Mouse (Mus musculus) limb, embryonic 12.5 days (tissue): Measurements from ENCODE around the gene Rnf220. TPM values are rescaled to one million over a fixed set of nuclear protein-coding genes. Genes with fewer than 3 reads are reported as not detected.

ENCODE experiments used
- ATAC-seq: fragments of 200-750 bp; cut with Nextera tagmentation; 2 replicates; pipeline ENCODE4 v1.8.0; 2017; ENCODE audit warnings: low read depth, moderate TSS enrichment; ENCODE audit not compliant: insufficient number of reproducible peaks, insufficient read depth, low FRiP score, low TSS enrichment
- H3K27ac ChIP-seq: fragments of 300-500 bp; sonication (generic); 2 replicates; pipeline ENCODE4 v1.5.1; 2016; ENCODE audit warnings: mild to moderate bottlenecking, moderate library complexity
- H3K27me3 ChIP-seq: fragments of 300-500 bp; sonication (generic); 2 replicates; pipeline ENCODE4 v1.6.1; 2016; ENCODE audit warnings: mild to moderate bottlenecking, moderate library complexity
- H3K36me3 ChIP-seq: fragments of 300-500 bp; sonication (generic); 2 replicates; pipeline ENCODE4 v1.6.1; 2016; ENCODE audit warnings: mild to moderate bottlenecking, moderate library complexity
- H3K4me1 ChIP-seq: fragments of 300-500 bp; sonication (generic); replicated peaks from 2 replicates; pipeline ENCODE4 v1.6.1; 2016
- H3K4me2 ChIP-seq: fragments of 300-500 bp; sonication (generic); 2 replicates; pipeline ENCODE4 v1.6.1; 2016; ENCODE audit warnings: mild to moderate bottlenecking, moderate library complexity
- H3K4me3 ChIP-seq: fragments of 300-500 bp; sonication (generic); replicated peaks from 2 replicates; pipeline ENCODE4 v1.5.1; 2016; ENCODE audit warnings: mild to moderate bottlenecking
- H3K9ac ChIP-seq: fragments of 300-500 bp; sonication (generic); replicated peaks from 2 replicates; pipeline ENCODE4 v1.6.1; 2016; ENCODE audit warnings: mild to moderate bottlenecking, moderate library complexity
- H3K9me3 ChIP-seq: fragments of 300-500 bp; sonication (generic); 2 replicates; pipeline ENCODE4 v1.6.1; 2016; ENCODE audit warnings: mild to moderate bottlenecking, moderate library complexity
- WGBS: fragments of 180-500 bp; shearing (Covaris S2); methylation state at CpG from one replicate; pipeline ENCODE4 v1.1.7; 2016; 5-methylcytosine and 5-hydroxymethylcytosine counted together
- polyA plus RNA-seq: library from polyadenylated mRNA; unstranded; fragments of >200 nt; fragmentation: Nextera tagmentation; extraction: Ambion mirVana; gene quantifications from 2 replicates; pipeline ENCODE4 v1.2.1, GENCODE M21; 2016

Gene Rnf220
- polyA plus RNA-seq, 1 experiment from 2014 or later = 119 TPM

DNA sequence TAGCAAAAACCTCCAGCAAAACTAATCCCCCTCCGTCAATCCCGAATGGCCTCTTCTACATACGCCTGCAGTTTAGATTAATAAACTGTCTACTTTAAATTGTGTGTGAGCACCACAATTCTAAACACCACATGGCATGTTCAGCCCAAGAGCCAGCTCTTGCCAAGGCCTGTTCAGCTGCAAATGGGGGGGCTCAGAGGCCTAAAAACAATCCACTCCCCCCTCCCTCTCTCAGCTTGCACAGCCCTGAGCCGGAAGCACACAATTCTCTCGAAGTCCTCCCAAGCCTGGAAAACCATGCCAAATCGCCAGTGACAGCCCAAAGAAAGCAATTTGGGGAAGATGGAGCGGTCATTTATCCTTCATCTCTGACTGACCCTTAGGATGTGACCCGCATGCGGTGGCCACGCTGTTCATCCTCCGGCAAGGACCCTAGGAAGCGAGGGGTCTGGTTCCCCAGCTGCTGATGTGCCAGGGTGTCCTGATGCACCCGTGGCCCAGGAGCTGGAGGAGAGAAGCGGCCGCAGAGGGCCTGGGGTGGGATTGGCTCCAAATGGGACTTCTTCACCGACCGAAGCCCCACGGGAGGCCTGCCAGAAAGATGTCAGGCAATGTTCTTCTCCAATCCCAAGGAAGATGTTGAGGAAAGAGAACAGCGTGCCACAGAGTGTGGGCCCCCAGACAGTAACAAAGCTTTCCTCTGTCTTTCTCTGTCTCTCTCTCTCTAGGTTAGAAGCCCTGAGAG, 199.8 kb downstream of the Rnf220 start:
- peaks cover 39% of the 10 kb centered on the region for H3K27me3 ChIP-seq

GRCm38 (mm10) chr4:117291696-117292095, 205.2 kb downstream of the Rnf220 start:
- Histone ChIP-seq H3K4me2 (no peak overlapping the region), H3K4me1 (peaks cover 18% of the 10 kb centered on the region; the same call in 1 of the 2 replicates), H3K9me3 (no peaks in the 10 kb centered on the region), H3K36me3 (peaks cover 21% of the 10 kb centered on the region), H3K27ac (no peak overlapping the region), H3K9ac (no peak overlapping the region), H3K27me3 (peaks cover 4% of the 10 kb centered on the region; the same call in 1 of the 2 replicates), H3K4me3 (no peak overlapping the region)
- 87% methylated on average over 2 of the region's 2 CpGs for WGBS
- ATAC-seq = no peak

More for the DNA sequence above, 199.8 kb downstream of the Rnf220 start:
- ATAC-seq = no peak
- H3K4me1 ChIP-seq = peaks cover 4% of the 10 kb centered on the region; the same call in 1 of the 2 replicates
- no peaks in the 10 kb centered on the region for H3K9me3 ChIP-seq
- H3K4me2 ChIP-seq = no peak overlapping the region
- WGBS = 73% methylated on average over 19 of the region's 19 CpGs
- no peak overlapping the region for H3K4me3 ChIP-seq
- peaks cover 5% of the 10 kb centered on the region; the same call in 1 of the 2 replicates for H3K36me3 ChIP-seq
- no peak overlapping the region for H3K27ac ChIP-seq
- no peak overlapping the region for H3K9ac ChIP-seq

DNA sequence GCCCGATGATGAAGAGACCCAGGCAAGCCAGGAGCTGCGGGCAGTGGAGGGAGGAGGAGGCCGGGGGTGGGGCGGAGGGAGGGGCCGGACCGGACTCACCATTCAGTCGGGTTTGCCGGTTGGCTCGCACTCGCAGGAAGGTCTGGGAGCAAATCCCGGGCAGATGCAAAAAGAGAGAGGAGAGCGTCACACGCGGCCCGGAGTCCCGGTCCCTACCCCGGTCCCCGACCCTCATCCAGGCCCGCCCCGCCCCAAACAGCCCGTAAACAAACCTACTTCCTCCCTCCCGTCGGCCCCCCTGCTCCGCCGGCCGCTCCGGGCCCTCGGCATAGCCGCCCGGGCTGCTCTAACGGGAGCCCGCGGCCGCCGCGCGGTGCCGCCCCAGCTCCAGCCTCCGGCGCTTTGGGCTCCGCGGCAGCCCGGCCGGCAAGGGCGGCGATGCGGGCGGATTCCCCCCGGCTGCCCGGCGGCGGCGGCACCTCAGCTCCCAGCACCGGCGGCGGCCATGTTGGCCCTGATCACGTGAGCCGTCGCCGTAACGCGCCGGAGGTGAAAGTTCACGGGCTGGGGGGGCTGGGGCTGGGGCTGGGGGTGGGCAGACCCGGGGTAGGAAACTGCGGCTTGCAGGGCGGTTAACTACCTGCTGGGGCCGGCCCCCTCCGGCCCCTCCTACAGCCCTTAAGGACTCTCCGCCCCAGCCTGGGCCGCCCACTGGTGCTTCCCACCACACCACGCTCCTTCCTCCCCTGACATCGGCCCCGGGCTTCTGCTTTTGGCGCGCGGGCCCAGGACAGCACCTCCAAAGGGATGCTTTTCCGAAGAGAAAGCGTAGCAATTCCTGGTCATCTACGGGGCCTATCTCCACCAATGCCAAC, 207.7 kb downstream of the Rnf220 start:
- ATAC-seq = peak; percentile 91
- Histone ChIP-seq H3K4me2 (peak overlapping the region; percentile 77), H3K27ac (peak overlapping the region; percentile 98), H3K27me3 (no peaks in the 10 kb centered on the region; the same call in 1 of the 2 replicates), H3K9me3 (no peaks in the 10 kb centered on the region), H3K36me3 (peaks cover 42% of the 10 kb centered on the region), H3K9ac (peak overlapping the region; percentile 77), H3K4me1 (peaks cover 31% of the 10 kb centered on the region), H3K4me3 (peak overlapping the region; percentile 78)
- under 1% methylated on average over 72 of the region's 80 CpGs for WGBS

- Histone ChIP-seq H3K4me1 (peaks cover 38% of the 10 kb centered on the region), H3K36me3 (peaks cover 49% of the 10 kb centered on the region)
- ATAC-seq = no peak
Measured at GRCm38 (mm10) chr4:117288277-117288926, 208.4 kb downstream of the Rnf220 start.

DNA sequence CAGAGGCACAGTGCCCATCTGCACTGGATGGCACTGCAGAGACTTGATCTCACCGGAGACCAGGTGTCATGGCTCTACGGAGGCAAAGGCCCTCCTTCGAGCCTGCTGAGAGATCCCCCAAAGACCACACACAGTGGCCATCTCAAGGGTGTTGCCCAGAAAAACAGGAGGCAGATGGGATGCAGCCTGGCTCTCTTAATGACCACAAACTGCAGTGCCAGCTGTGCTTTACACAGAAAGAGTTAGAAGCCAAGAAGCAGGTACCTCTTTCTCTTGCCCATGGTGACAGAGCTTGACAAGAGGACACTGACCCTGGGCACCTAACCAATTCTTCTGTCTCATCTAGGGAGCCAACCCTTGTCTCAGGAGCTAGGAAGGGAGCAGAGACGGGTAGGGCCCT, 212.5 kb downstream of the Rnf220 start:
- peaks cover 90% of the 10 kb centered on the region for H3K36me3 ChIP-seq
- H3K9me3 ChIP-seq = no peaks in the 10 kb centered on the region
- WGBS = 37% methylated on average over 4 of the region's 4 CpGs
- no peak overlapping the region for H3K4me2 ChIP-seq
- no peak overlapping the region for H3K4me3 ChIP-seq
- peak overlapping the region; percentile 37; the same call in 1 of the 2 replicates for H3K9ac ChIP-seq
- 0 out of 2 replicates have a peak overlapping the region, but pooled peaks have one; percentile 35 for H3K27ac ChIP-seq
- no peaks in the 10 kb centered on the region; the same call in 1 of the 2 replicates for H3K27me3 ChIP-seq
- ATAC-seq = no peak
- H3K4me1 ChIP-seq = peaks cover 62% of the 10 kb centered on the region

More at GRCm38 (mm10) chr4:117288277-117288926, 208.4 kb downstream of the Rnf220 start:
- H3K27me3 ChIP-seq = no peaks in the 10 kb centered on the region; the same call in 1 of the 2 replicates
- H3K27ac ChIP-seq = peak overlapping the region; percentile 98
- H3K9ac ChIP-seq = peak overlapping the region; percentile 77
- peak overlapping the region; percentile 78 for H3K4me3 ChIP-seq
- H3K9me3 ChIP-seq = no peaks in the 10 kb centered on the region
- H3K4me2 ChIP-seq = peak overlapping the region; percentile 77
- 28% methylated on average over 25 of the region's 25 CpGs for WGBS

GRCm38 (mm10) chr4:117283271-117284191, 213.3 kb downstream of the Rnf220 start:
- H3K27me3 ChIP-seq = no peaks in the 10 kb centered on the region; the same call in 1 of the 2 replicates
- H3K4me2 ChIP-seq = no peak overlapping the region
- H3K9me3 ChIP-seq = no peaks in the 10 kb centered on the region
- ATAC-seq = no peak
- peaks cover 98% of the 10 kb centered on the region for H3K36me3 ChIP-seq
- peak overlapping the region; percentile 37; the same call in 1 of the 2 replicates for H3K9ac ChIP-seq
- H3K4me1 ChIP-seq = peaks cover 62% of the 10 kb centered on the region
- no peak overlapping the region for H3K4me3 ChIP-seq
- H3K27ac ChIP-seq = 0 out of 2 replicates have a peak overlapping the region, but pooled peaks have one; percentile 35
- 18% methylated on average over 22 of the region's 22 CpGs for WGBS

- Histone ChIP-seq H3K9me3 (no peaks in the 10 kb centered on the region), H3K4me1 (peaks cover 49% of the 10 kb centered on the region), H3K4me2 (no peak overlapping the region), H3K9ac (no peak overlapping the region; the same call in 1 of the 2 replicates), H3K4me3 (no peak overlapping the region), H3K27me3 (no peaks in the 10 kb centered on the region; the same call in 1 of the 2 replicates), H3K27ac (0 out of 2 replicates have a peak overlapping the region, but pooled peaks have one; percentile 37), H3K36me3 (peaks cover 100% of the 10 kb centered on the region)
- ATAC-seq = no peak
- 35% methylated on average over 19 of the region's 19 CpGs for WGBS
Measured at GRCm38 (mm10) chr4:117281090-117281845, 215.6 kb downstream of the Rnf220 start.

- no peak overlapping the region for H3K9ac ChIP-seq
- H3K4me2 ChIP-seq = no peak overlapping the region
- peaks cover 100% of the 10 kb centered on the region for H3K36me3 ChIP-seq
- no peaks in the 10 kb centered on the region; the same call in 1 of the 2 replicates for H3K27me3 ChIP-seq
- 65% methylated on average over 8 of the region's 8 CpGs for WGBS
- H3K4me1 ChIP-seq = peaks cover 48% of the 10 kb centered on the region
- H3K4me3 ChIP-seq = no peak overlapping the region
- H3K9me3 ChIP-seq = no peaks in the 10 kb centered on the region
- no peak for ATAC-seq
- H3K27ac ChIP-seq = 0 out of 2 replicates have a peak overlapping the region, but pooled peaks have one; percentile 1
Measured at GRCm38 (mm10) chr4:117280397-117280930, 216.4 kb downstream of the Rnf220 start.

DNA sequence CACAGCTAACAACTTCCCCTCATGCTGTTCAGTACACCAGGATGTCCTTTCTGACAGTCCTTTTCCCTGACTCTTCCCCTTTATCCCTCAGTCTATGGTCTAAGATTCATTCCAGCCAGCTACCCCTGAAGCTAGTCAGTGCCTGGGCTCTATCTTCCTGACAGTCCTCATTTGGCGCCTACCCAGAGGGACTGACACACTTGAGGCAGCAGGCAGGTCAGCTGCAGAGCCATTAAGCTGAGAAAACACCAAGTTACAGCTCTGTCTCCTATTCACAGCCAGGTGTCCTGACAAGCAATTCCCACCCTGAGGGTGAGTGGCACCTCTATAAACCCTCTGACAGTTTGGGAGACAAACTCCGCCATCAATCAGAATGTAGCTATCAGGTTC, 217.6 kb downstream of the Rnf220 start:
- H3K36me3 ChIP-seq = peaks cover 100% of the 10 kb centered on the region
- ATAC-seq = no peak
- H3K9me3 ChIP-seq = peaks cover 8% of the 10 kb centered on the region
- H3K9ac ChIP-seq = no peak overlapping the region
- no peaks in the 10 kb centered on the region for H3K27me3 ChIP-seq
- H3K27ac ChIP-seq = no peak overlapping the region
- H3K4me3 ChIP-seq = no peak overlapping the region
- 51% methylated on average over 2 of the region's 2 CpGs for WGBS
- no peak overlapping the region for H3K4me2 ChIP-seq
- H3K4me1 ChIP-seq = peaks cover 36% of the 10 kb centered on the region
